Mouse (Mus musculus) midbrain, embryonic 15.5 days (tissue): ENCODE results near the gene Sp7. TPM values are rescaled to one million over a fixed set of nuclear protein-coding genes. Genes with fewer than 3 reads are reported as not detected.

Experiments used
- ATAC-seq: fragments of 200-750 bp; cut with Nextera tagmentation; replicated peaks from 2 replicates; pipeline ENCODE4 v1.8.0; 2017; ENCODE audit warnings: moderate TSS enrichment
- H3K27ac ChIP-seq: fragments of 300-500 bp; sonication (generic); 2 replicates; pipeline ENCODE4 v1.5.1; 2015; ENCODE audit warnings: mild to moderate bottlenecking, inconsistent platforms
- H3K27me3 ChIP-seq: fragments of 300-500 bp; sonication (generic); replicated peaks from 2 replicates; pipeline ENCODE4 v1.6.1; 2015; ENCODE audit warnings: inconsistent platforms
- H3K36me3 ChIP-seq: fragments of 300-500 bp; sonication (generic); replicated peaks from 2 replicates; pipeline ENCODE4 v1.6.1; 2015; ENCODE audit warnings: inconsistent platforms
- H3K4me1 ChIP-seq: fragments of 300-500 bp; sonication (generic); 2 replicates; pipeline ENCODE4 v1.6.1; 2015; ENCODE audit warnings: inconsistent platforms
- H3K4me2 ChIP-seq: fragments of 300-500 bp; sonication (generic); 2 replicates; pipeline ENCODE4 v1.6.1; 2015; ENCODE audit warnings: inconsistent platforms, mild to moderate bottlenecking, moderate library complexity
- H3K4me3 ChIP-seq: fragments of 300-500 bp; sonication (generic); 2 replicates; pipeline ENCODE4 v1.5.1; 2015; ENCODE audit warnings: mild to moderate bottlenecking, inconsistent platforms
- H3K9ac ChIP-seq: fragments of 300-500 bp; sonication (generic); 2 replicates; pipeline ENCODE4 v1.6.1; 2015; ENCODE audit warnings: mild to moderate bottlenecking, inconsistent platforms
- H3K9me3 ChIP-seq: fragments of 300-500 bp; sonication (generic); 2 replicates; pipeline ENCODE4 v1.6.1; 2016; ENCODE audit warnings: inconsistent platforms
- WGBS: fragments of 180-500 bp; shearing (Covaris S2); methylation state at CpG from one replicate; pipeline ENCODE4 v1.1.7; 2015; ENCODE audit warnings: mixed read lengths; 5-methylcytosine and 5-hydroxymethylcytosine counted together
- polyA plus RNA-seq: library from polyadenylated mRNA; unstranded; fragments of >200 nt; fragmentation: Nextera tagmentation; extraction: Ambion mirVana; gene quantifications from 2 replicates; pipeline ENCODE4 v1.2.1, GENCODE M21; 2015

Sp7 gene
- polyA plus RNA-seq, 1 experiment from 2014 or later = 0.26 TPM

GRCm38 (mm10) chr15:102402210-102402609 lies 35.2 kb upstream of the Sp7 start:
- WGBS = 99% methylated on average over 3 of the region's 3 CpGs
- H3K4me3 ChIP-seq = no peak overlapping the region
- H3K4me2 ChIP-seq = no peak overlapping the region
- no peaks in the 10 kb centered on the region for H3K27me3 ChIP-seq
- H3K9ac ChIP-seq = no peak overlapping the region
- no peak overlapping the region for H3K27ac ChIP-seq
- no peaks in the 10 kb centered on the region for H3K36me3 ChIP-seq
- H3K9me3 ChIP-seq = no peaks in the 10 kb centered on the region
- peaks cover 16% of the 10 kb centered on the region for H3K4me1 ChIP-seq
- ATAC-seq = no peak

GRCm38 (mm10) chr15:102401278-102401677 lies 34.3 kb upstream of the Sp7 start:
- H3K9ac ChIP-seq = no peak overlapping the region
- peaks cover 12% of the 10 kb centered on the region for H3K4me1 ChIP-seq
- H3K36me3 ChIP-seq = no peaks in the 10 kb centered on the region
- no peak overlapping the region for H3K4me2 ChIP-seq
- WGBS = 68% methylated on average over 2 of the region's 2 CpGs
- H3K27me3 ChIP-seq = no peaks in the 10 kb centered on the region
- no peaks in the 10 kb centered on the region for H3K9me3 ChIP-seq
- H3K27ac ChIP-seq = no peak overlapping the region
- H3K4me3 ChIP-seq = no peak overlapping the region
- ATAC-seq = no peak

GRCm38 (mm10) chr15:102400476-102401045 lies 33.6 kb upstream of the Sp7 start:
- Histone ChIP-seq H3K9me3 (no peaks in the 10 kb centered on the region), H3K9ac (no peak overlapping the region), H3K27ac (no peak overlapping the region), H3K27me3 (no peaks in the 10 kb centered on the region), H3K4me1 (peaks cover 12% of the 10 kb centered on the region), H3K4me2 (no peak overlapping the region), H3K36me3 (no peaks in the 10 kb centered on the region), H3K4me3 (no peak overlapping the region)
- no peak for ATAC-seq
- 81% methylated on average over 10 of the region's 10 CpGs for WGBS

- Histone ChIP-seq H3K9me3 (no peaks in the 10 kb centered on the region), H3K36me3 (no peaks in the 10 kb centered on the region), H3K27ac (0 out of 2 replicates have a peak overlapping the region, but pooled peaks have one; percentile 17), H3K4me1 (peaks cover 8% of the 10 kb centered on the region), H3K27me3 (no peaks in the 10 kb centered on the region), H3K4me3 (peak overlapping the region; percentile 33), H3K4me2 (peak overlapping the region; percentile 66), H3K9ac (peak overlapping the region; percentile 18)
- no peak for ATAC-seq
- 4% methylated on average over 34 of the region's 34 CpGs for WGBS
Observed at GRCm38 (mm10) chr15:102399229-102400221, 32.5 kb upstream of the Sp7 start.

GRCm38 (mm10) chr15:102398629-102399028 lies 31.6 kb upstream of the Sp7 start:
- no peak overlapping the region for H3K4me2 ChIP-seq
- WGBS = 20% methylated on average over 5 of the region's 5 CpGs

GRCm38 (mm10) chr15:102395061-102395460 lies 28.1 kb upstream of the Sp7 start:
- Histone ChIP-seq H3K4me1 (peaks cover 8% of the 10 kb centered on the region), H3K9me3 (no peaks in the 10 kb centered on the region), H3K27me3 (no peaks in the 10 kb centered on the region), H3K27ac (no peak overlapping the region), H3K9ac (no peak overlapping the region), H3K4me2 (no peak overlapping the region), H3K36me3 (no peaks in the 10 kb centered on the region), H3K4me3 (no peak overlapping the region)
- ATAC-seq = no peak
- 8% methylated on average over 3 of the region's 3 CpGs for WGBS

More at GRCm38 (mm10) chr15:102398629-102399028, 31.6 kb upstream of the Sp7 start:
- H3K4me1 ChIP-seq = peaks cover 8% of the 10 kb centered on the region
- no peak overlapping the region for H3K9ac ChIP-seq
- ATAC-seq = no peak
- H3K27ac ChIP-seq = no peak overlapping the region
- no peaks in the 10 kb centered on the region for H3K36me3 ChIP-seq
- H3K4me3 ChIP-seq = no peak overlapping the region
- H3K27me3 ChIP-seq = no peaks in the 10 kb centered on the region
- H3K9me3 ChIP-seq = no peaks in the 10 kb centered on the region

- Histone ChIP-seq H3K4me1 (no peaks in the 10 kb centered on the region), H3K4me3 (no peak overlapping the region), H3K9me3 (no peaks in the 10 kb centered on the region), H3K4me2 (no peak overlapping the region), H3K36me3 (no peaks in the 10 kb centered on the region), H3K9ac (no peak overlapping the region), H3K27me3 (no peaks in the 10 kb centered on the region), H3K27ac (no peak overlapping the region)
- ATAC-seq = no peak
Observed at GRCm38 (mm10) chr15:102393584-102394014, 26.6 kb upstream of the Sp7 start.

GRCm38 (mm10) chr15:102392520-102392919 lies 25.5 kb upstream of the Sp7 start:
- H3K27ac ChIP-seq = no peak overlapping the region
- H3K36me3 ChIP-seq = no peaks in the 10 kb centered on the region
- no peak overlapping the region for H3K9ac ChIP-seq
- no peaks in the 10 kb centered on the region for H3K9me3 ChIP-seq
- ATAC-seq = no peak
- H3K4me3 ChIP-seq = no peak overlapping the region
- H3K27me3 ChIP-seq = no peaks in the 10 kb centered on the region
- 17% methylated on average over 2 of the region's 2 CpGs for WGBS
- H3K4me1 ChIP-seq = no peaks in the 10 kb centered on the region
- H3K4me2 ChIP-seq = no peak overlapping the region

GRCm38 (mm10) chr15:102388942-102389341 lies 22.0 kb upstream of the Sp7 start:
- Histone ChIP-seq H3K9me3 (no peaks in the 10 kb centered on the region), H3K9ac (no peak overlapping the region), H3K4me2 (no peak overlapping the region), H3K27ac (no peak overlapping the region), H3K27me3 (no peaks in the 10 kb centered on the region), H3K4me1 (no peaks in the 10 kb centered on the region), H3K36me3 (no peaks in the 10 kb centered on the region), H3K4me3 (no peak overlapping the region)
- ATAC-seq = no peak
- 73% methylated on average over 3 of the region's 3 CpGs for WGBS

- no peaks in the 10 kb centered on the region for H3K27me3 ChIP-seq
- no peaks in the 10 kb centered on the region for H3K4me1 ChIP-seq
- 52% methylated on average over 9 of the region's 9 CpGs for WGBS
- no peak for ATAC-seq
- no peak overlapping the region for H3K4me3 ChIP-seq
- H3K9ac ChIP-seq = no peak overlapping the region
- H3K9me3 ChIP-seq = no peaks in the 10 kb centered on the region
- H3K27ac ChIP-seq = no peak overlapping the region
- no peaks in the 10 kb centered on the region for H3K36me3 ChIP-seq
- H3K4me2 ChIP-seq = no peak overlapping the region
Observed at GRCm38 (mm10) chr15:102386640-102387039, 19.7 kb upstream of the Sp7 start.

GRCm38 (mm10) chr15:102383671-102384070 lies 16.7 kb upstream of the Sp7 start:
- Histone ChIP-seq H3K4me2 (no peak overlapping the region), H3K4me3 (no peak overlapping the region), H3K4me1 (no peaks in the 10 kb centered on the region), H3K36me3 (no peaks in the 10 kb centered on the region), H3K9me3 (no peaks in the 10 kb centered on the region), H3K27ac (no peak overlapping the region), H3K9ac (no peak overlapping the region), H3K27me3 (no peaks in the 10 kb centered on the region)
- ATAC-seq = no peak
- 96% methylated on average over 6 of the region's 6 CpGs for WGBS

GRCm38 (mm10) chr15:102381575-102381974 lies 14.6 kb upstream of the Sp7 start:
- peak; percentile 74 for ATAC-seq
- Histone ChIP-seq H3K4me3 (no peak overlapping the region), H3K36me3 (no peaks in the 10 kb centered on the region), H3K4me2 (no peak overlapping the region), H3K9ac (no peak overlapping the region), H3K9me3 (no peaks in the 10 kb centered on the region), H3K27me3 (no peaks in the 10 kb centered on the region), H3K4me1 (peaks cover 12% of the 10 kb centered on the region), H3K27ac (no peak overlapping the region)
- WGBS = 2% methylated on average over 7 of the region's 7 CpGs
